Mouse (Mus musculus): ENCODE data around the gene Tmem37. TPM values are rescaled to one million over a fixed set of nuclear protein-coding genes. Genes with fewer than 3 reads are reported as not detected.

Gene Tmem37
- polyA plus RNA-seq, 1 experiment from 2014 or later, result 7.4 TPM

GRCm38 (mm10) chr1:120019428-120019827 is 54.4 kb downstream of the Tmem37 start:
- Histone ChIP-seq H3K4me1 (ENCODE audit: control insufficient read depth, insufficient read depth, low read length) (no peaks in the 10 kb centered on the region), H3K4me3 (ENCODE audit: low read depth, low read length) (no peak overlapping the region), H3K4me2 (ENCODE audit: low read depth) (no peak overlapping the region), H3K27ac (ENCODE audit: low read depth, low read length) (no peak overlapping the region), H3K9me3 (ENCODE audit: control insufficient read depth, low read length) (no peaks in the 10 kb centered on the region), H3K27me3 (ENCODE audit: control insufficient read depth, insufficient read depth, low read length) (no peaks in the 10 kb centered on the region), H3K36me3 (ENCODE audit: control insufficient read depth, insufficient read depth, low read length) (no peaks in the 10 kb centered on the region), H3K9ac (ENCODE audit: low read length) (no peak overlapping the region)
- DNase-seq (ENCODE audit: low spot score), result no peak
- WGBS, result 95% methylated on average over 12 of the region's 12 CpGs
- ATAC-seq (ENCODE audit: insufficient read depth, low FRiP score, low TSS enrichment), result no peak

- H3K36me3 ChIP-seq (ENCODE audit: control insufficient read depth, insufficient read depth, low read length), result no peaks in the 10 kb centered on the region
- H3K27ac ChIP-seq (ENCODE audit: low read depth, low read length), result no peak overlapping the region
- WGBS, result 75% methylated on average over 3 of the region's 3 CpGs
- H3K4me2 ChIP-seq (ENCODE audit: low read depth), result no peak overlapping the region
- no peaks in the 10 kb centered on the region for H3K9me3 ChIP-seq (ENCODE audit: control insufficient read depth, low read length)
- no peaks in the 10 kb centered on the region for H3K27me3 ChIP-seq (ENCODE audit: control insufficient read depth, insufficient read depth, low read length)
- ATAC-seq (ENCODE audit: insufficient read depth, low FRiP score, low TSS enrichment) (no peak), DNase-seq (ENCODE audit: low spot score) (no peak)
- no peak overlapping the region for H3K9ac ChIP-seq (ENCODE audit: low read length)
- no peaks in the 10 kb centered on the region for H3K4me1 ChIP-seq (ENCODE audit: control insufficient read depth, insufficient read depth, low read length)
- H3K4me3 ChIP-seq (ENCODE audit: low read depth, low read length), result no peak overlapping the region
Measured at GRCm38 (mm10) chr1:120018900-120019299, 55.0 kb downstream of the Tmem37 start.

Other genes with a start within 250 kb of the Tmem37 start
- 13.0 and 14.9 TPM in 2 replicates for gene Ptpn4, start 236.5 kb downstream of the Tmem37 start, polyA plus RNA-seq (2014; fragmentation: Nextera tagmentation; extraction: Ambion mirVana)
- 9.8 and 9.9 TPM in 2 replicates for gene Tmem177, start 160.9 kb downstream of the Tmem37 start, polyA plus RNA-seq (2014; fragmentation: Nextera tagmentation; extraction: Ambion mirVana)
- gene Cfap221, start 76.8 kb downstream of the Tmem37 start, polyA plus RNA-seq (2014; fragmentation: Nextera tagmentation; extraction: Ambion mirVana), result 0.41 TPM in 1 of 2 replicates, not detected in the other
- 0.54 and 0.70 TPM in 2 replicates for gene Sctr, start 67.2 kb downstream of the Tmem37 start, polyA plus RNA-seq (2014; fragmentation: Nextera tagmentation; extraction: Ambion mirVana)
- 1,035 and 1,076 TPM in 2 replicates for gene Dbi, start 47.0 kb upstream of the Tmem37 start, polyA plus RNA-seq (2014; fragmentation: Nextera tagmentation; extraction: Ambion mirVana)
- gene 3110009E18Rik, start 47.1 kb upstream of the Tmem37 start, polyA plus RNA-seq (2014; fragmentation: Nextera tagmentation; extraction: Ambion mirVana), result 19.4 and 23.8 TPM in 2 replicates
- gene Steap3, start 198.6 kb upstream of the Tmem37 start, polyA plus RNA-seq (2014; fragmentation: Nextera tagmentation; extraction: Ambion mirVana), result 2.8 and 3.0 TPM in 2 replicates